Mouse (Mus musculus): ENCODE measurements at regions not wholly inside any gene's neighbourhood (a gene's known extent, or its start where the extent isn't known, plus 50 kb on each side); places are given as distances from the start of the nearest gene placed in this dataset.
A peak's percentile ranks its signal among the peaks of the same experiment; 100 is the strongest.

GRCm38 (mm10) chr3:39248712-39249111, 362.0 kb downstream of the Fat4 start:
- no peak for DNase-seq

GRCm38 (mm10) chr3:39249224-39249892, 362.6 kb downstream of the Fat4 start:
- peak in 1 of 2 experiments; percentile 27 for DNase-seq

GRCm38 (mm10) chr3:39253076-39253475, 366.3 kb downstream of the Fat4 start:
- DNase-seq, result no peak

DNA sequence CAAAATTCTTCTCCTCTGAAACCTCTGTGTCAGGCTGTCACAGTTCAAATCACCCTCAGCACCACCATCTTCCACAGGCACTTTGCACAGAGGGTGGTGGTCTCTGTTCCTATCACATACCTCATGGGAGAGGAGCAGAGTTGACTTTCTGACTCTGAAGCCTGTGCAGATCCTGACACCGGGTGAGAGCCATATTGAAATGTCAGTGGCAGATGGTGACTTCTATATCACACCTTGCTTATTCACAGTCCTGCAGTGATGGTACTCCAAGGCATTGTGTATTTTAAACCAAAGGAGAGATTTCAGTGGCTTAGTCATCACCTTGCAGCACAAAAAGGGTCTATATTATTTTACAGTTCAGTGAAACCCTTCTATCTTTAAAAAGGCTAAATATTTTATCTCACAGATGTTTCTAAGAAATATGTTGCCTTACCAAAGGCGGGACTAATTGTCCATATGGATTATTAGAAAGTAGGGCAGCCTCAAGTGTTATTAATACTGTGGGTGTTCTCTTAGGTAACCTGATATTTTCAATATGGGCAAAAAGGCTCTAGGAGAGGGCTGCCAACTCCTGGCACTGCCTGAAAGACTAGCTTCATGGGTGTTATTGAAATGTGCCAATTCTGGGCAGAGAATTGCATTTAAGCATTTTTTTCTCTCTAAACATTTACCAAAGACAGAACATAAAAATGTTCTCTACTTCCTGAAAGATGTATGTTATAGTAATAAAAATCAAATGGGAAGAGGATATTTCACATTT, 378.1 kb downstream of the Fat4 start:
- no peak for DNase-seq

- DNase-seq, result no peak
Measured at GRCm38 (mm10) chr3:39265606-39266005, 378.9 kb downstream of the Fat4 start.

DNA sequence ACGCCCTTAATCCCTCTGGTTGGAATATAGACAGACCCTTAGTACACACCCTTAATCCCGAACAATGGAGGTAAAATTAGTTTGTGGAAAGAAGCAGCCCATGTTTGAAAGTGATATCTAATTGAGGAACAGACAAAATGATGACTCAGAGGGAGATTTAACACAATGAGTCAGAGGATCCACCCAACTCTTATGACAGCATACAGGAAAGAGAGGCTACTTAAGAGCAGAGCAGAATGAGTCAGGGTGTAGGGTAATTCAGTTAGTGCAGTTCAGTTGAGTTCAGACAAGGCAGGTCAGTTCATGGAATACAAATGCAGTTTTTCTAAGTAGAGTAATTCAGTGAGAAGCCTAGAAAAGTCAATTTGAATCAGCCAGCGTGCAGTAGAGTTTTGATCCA, 382.6 kb downstream of the Fat4 start:
- DNase-seq, result no peak

- no peak for DNase-seq
Measured at GRCm38 (mm10) chr3:39272616-39273015, 385.9 kb downstream of the Fat4 start.

DNA sequence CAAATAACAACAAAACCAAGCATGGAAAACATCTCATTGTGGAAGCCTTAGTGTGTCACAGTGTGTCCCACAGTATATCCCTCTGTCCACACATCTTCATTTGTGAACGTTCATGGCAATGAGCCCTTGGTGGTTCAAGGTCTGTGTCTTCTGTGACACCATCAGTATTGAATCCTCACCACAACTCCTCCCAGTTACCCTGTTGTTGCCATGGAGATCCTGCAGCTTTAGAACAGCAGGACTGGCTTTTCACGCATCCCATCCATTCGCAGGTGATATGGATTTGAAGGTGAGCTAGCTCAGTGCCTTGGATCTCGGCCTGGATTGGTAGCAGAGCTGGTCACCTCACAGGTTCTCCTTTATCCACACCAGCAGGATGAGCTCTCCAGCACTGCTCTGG, 390.2 kb downstream of the Fat4 start:
- DNase-seq, result no peak

DNA sequence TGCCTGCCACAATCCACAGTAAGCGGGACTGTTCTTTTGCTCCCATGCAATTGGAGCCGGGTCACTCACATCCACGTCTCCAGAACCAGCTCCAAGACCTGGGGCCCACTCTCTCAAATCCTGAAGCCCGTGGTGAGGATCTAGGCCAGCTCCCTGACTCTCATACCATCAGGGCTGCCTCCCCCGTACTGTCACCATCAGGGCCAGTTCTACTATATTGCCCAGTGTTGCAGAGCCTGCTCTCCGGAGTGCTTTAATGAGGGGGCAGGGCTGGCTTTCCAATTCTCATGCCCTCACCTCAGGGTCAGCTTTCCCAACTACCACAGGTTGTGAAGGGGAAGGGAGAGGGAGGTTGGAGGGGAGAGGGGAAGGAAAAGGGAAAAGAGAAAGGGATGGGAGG, 390.6 kb downstream of the Fat4 start:
- DNase-seq, result no peak

DNA sequence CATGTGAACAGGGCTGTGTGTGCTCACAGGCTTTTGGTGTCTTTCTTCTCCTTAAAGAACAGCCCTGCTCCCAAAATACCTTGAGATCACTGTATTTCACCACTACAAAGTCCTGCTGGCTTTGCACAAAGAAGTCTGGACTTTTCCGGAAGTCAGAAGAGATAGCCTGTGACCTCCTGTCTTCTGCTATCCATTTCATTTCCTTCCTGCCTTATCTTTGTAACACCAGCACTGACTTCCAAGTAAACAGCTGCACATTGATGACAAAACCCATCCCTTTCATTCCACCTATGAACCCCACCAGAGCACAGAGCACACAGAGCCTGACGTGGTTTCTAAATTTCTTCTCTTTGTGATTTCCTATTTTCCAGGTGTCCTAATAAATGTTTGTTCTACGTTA, 408.5 kb downstream of the Fat4 start:
- no peak for DNase-seq

DNA sequence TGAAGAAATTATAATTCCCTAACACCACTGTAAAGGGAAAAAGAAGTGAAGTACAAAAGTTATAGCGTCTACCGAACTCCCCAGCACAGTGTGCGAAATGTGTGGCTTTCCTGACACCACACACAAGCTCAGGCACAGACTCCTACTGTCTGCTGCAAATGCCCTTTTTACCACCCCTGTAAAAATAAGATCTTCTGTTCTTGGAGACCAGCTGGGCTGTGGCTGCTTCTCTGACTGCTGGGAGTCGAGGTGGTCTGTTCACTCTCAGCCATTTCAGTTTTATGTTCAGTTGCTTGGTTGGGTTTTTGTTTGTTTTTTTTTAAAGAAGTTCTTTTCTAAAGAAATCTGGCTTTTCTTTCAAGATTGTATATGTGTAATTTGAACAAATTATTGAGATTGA, 409.5 kb downstream of the Fat4 start:
- DNase-seq, result no peak

DNA sequence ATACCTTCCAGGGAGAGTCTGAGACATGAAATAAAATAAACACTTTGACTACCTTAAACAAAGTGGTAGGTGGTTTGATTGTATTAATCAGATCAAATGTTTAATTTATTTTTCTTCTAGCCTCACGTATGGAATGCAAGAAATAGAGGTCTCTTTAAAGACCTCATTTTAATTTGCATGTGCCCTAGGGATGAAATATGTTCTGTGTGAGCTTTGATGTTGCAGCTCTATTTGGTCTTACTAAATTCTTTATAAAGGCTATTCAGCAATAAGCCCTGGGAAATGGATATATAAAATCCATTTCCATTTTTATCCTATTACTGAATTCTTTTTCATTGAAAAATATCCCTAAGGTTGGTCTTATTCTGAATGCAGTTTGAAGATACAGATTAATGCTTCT, 422.7 kb downstream of the Fat4 start:
- DNase-seq, result no peak

GRCm38 (mm10) chr3:39313563-39313962, 426.8 kb downstream of the Fat4 start:
- no peak for DNase-seq

DNA sequence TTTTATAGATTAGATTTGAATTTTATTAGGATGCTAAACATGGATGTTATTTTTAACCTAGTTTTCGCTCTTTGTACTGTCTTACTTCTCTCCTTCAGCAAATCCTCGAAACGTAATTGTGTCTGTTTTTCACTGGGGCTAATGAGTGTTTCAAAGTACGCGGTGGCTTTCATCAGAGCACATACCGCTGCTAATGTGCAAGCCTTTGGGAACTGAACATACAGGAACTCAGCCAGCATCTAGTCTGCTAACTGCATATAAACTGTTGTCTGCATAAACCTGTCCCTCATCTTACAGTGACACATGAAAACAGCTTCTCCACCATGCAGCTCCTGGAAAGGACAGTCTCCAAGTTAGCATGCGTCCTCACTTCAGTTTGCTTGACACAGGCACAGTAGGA, 434.1 kb downstream of the Fat4 start:
- DNase-seq, result no peak

GRCm38 (mm10) chr3:39322225-39322624, 435.5 kb downstream of the Fat4 start:
- no peak for DNase-seq

DNA sequence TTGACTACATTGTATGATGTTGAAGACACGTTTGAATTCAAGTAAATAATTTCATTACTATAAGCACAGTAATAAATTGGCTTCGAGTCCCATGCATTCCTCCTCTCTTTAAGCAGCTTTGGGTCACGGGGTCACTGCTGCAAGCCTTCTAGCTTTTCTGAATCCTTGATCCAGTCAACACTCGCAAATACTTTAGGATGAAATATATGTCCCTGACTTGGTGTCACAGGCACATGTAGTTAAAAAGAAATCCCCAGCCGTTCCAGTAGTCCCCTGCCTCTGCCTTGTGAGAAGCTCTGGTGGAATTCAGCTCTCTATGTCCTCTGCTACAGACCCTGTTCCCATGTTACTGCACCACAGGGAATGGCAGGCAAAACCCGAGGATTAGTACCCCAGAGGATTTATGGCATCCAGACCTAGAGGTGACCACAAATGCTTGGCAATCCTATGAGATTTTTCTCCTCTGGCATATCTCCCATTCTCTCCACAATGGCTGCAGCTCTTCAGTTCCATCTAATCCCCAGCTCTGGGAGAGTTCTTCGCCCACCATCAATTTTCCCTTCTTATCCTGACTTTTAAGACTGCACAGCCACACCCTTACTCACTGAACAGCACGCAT, 449.0 kb downstream of the Fat4 start:
- peak in 1 of 2 experiments; percentile 25 for DNase-seq

GRCm38 (mm10) chr3:39341161-39341687, 454.5 kb downstream of the Fat4 start:
- DNase-seq, result no peak

DNA sequence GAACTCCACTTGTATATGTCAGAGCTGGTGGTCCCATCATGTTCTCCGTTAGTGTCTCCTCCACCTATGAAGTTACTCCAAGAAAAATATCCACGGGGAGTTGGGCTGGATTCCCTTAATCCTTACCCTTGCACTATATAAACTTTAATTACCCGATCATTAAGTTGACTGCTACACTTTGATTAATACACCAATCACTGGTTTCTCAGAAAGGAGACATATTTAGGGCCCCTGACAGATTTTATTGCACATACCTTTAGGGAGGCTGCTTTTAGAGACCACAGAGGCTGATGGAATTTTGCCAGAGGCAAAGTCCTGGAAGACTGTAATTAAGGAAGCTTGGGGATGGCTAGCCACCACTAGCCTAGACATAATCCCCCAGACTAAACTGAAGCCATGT, 457.3 kb downstream of the Fat4 start:
- no peak for DNase-seq

DNA sequence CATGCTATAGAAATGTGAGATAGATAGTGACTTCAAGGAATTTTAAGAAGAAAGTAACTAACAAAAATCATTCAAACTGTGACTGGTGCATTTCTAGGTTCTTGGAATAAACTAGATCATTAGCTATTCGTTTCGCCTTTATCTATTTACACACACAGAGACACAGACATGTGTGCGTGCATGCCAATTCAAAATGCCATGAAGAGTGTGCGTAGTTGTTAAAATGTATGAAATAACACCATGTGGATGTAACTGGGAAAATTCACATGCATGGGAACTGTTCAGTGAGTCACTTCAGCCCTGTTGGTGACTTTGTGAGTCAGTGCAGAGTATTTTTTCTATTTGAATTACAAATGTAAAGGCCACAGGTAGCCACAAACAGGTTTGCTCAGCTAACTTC, 460.8 kb downstream of the Fat4 start:
- DNase-seq, result no peak

DNA sequence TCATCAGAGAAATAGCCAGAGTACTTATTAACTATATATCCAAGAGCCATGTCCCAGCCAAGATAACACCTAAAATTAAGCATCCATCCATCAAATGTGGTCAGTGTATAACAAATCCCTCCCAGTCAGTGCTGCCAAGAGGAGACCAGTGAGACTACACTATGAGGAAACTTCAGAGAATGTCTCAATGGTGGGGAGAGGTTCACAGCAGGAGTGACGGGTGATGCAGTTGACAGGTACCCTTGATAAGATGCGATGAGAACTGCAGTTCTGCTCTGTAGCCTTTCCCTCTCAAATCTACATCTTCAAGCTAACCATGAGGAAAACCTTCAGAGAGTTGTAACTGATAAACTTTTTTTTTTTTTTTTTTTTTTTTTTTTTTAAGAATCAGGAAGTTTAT, 470.3 kb downstream of the Fat4 start:
- DNase-seq, result no peak

DNA sequence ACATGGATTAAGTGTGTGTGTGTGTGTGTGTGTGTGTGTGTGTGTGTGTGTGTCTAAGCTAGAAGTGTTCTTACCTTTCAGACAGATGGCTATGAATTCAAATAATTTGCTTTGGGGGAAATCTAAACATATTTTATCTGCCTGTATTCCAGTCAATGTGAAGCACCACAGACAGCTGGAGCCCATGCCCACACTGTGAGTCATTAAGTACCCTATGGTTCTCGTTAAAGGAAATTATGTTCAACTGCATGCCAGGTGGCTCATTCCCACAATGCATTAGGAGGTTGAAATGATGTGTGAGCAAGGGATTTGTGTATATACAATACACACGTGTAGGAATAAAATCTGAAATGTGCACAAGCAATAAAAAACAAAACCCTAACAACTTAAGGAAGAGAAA, 473.5 kb downstream of the Fat4 start:
- no peak for DNase-seq

- no peak for DNase-seq
Measured at GRCm38 (mm10) chr3:39370926-39371325, 484.2 kb downstream of the Fat4 start.

DNA sequence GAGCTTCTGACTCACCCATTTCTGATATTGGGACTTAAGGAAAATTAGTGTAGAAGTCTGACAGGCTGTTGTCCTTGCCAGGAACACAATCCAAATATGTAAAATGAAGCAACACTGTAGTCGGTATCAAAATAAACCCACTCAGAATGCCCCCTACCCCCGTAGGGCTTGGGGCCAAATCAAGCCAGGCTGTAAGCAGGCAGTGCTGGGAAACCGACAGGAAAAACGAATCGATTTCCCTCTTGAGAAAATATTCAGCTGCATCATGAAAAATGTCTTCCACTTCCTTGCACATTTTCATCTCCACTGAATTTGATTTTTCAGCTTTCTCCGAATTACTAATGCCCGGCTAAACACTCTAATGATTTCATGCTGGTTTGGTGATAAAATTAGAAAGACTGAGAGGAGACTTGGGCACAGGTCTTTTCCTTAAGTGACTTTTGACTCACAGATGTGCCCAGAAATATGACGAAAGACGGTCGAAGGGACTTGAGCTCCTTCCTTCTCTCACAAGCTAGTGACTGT, 485.7 kb downstream of the Fat4 start:
- no peak for DNase-seq

DNA sequence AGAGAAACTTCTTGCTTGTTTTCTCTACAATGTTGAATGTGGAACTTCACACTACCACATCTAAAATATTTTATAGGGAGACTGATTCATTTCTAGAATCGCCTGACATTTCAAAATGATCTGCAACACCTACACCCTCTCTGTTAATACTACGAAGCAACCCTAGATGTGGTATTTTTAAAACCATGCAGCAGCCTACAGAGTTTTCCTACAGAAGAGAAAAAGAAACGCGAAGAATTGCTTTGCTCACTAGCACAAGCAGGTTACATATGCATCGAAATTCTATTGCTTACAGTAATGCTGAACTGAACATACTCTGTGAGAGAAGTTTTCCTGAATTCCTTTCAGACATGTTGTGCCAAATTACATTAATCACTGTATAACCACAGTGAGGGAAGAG, 488.7 kb downstream of the Fat4 start:
- DNase-seq, result no peak

All from lung, postnatal 4 days (tissue).